Mouse (Mus musculus) stomach, postnatal 0 days (tissue): ENCODE data around the gene H2-M5.

ENCODE experiments used
- CTCF ChIP-seq: IDR thresholded peaks from 2 replicates; pipeline ENCODE4 v1.5.1; 2016; ENCODE audit warnings: antibody characterized with exemption, low read depth, mild to moderate bottlenecking, moderate library complexity
- EP300 ChIP-seq: optimal IDR thresholded peaks from 2 replicates; pipeline ENCODE3; 2016; ENCODE audit warnings: antibody characterized with exemption

- TF ChIP-seq CTCF (peak; percentile 54), EP300 (no peak)
These were observed 42.1 kb downstream of the H2-M5 start for GRCm38 (mm10) chr17:36947051-36947819.
